Mouse (Mus musculus) left cerebral cortex, adult 11 months (tissue): Measurements from ENCODE around the gene Plscr5.

Experiments
- DNase-seq: peaks from one replicate; pipeline ENCODE4 v3.0.0; 2022; ENCODE audit warnings: low spot score

The Plscr5 gene

GRCm38 (mm10) chr9:92226795-92227194 lies 34.1 kb downstream of the Plscr5 start:
- DNase-seq: no peak

GRCm38 (mm10) chr9:92228867-92229832 lies 36.4 kb downstream of the Plscr5 start:
- no peak for DNase-seq

- no peak for DNase-seq
Observed at GRCm38 (mm10) chr9:92229833-92230205, 37.1 kb downstream of the Plscr5 start.

GRCm38 (mm10) chr9:92234901-92235458 lies 42.2 kb downstream of the Plscr5 start:
- no peak for DNase-seq

GRCm38 (mm10) chr9:92248773-92249446 lies 56.2 kb downstream of the Plscr5 start:
- no peak for DNase-seq

GRCm38 (mm10) chr9:92249447-92249852 lies 56.7 kb downstream of the Plscr5 start, which contains the start of gene Plscr1:
Gene Plscr1 (plus strand): TSS chr9:92249750.
- DNase-seq: no peak

- DNase-seq: peak; percentile 2
Observed at GRCm38 (mm10) chr9:92249987-92250772, 57.4 kb downstream of the Plscr5 start.

GRCm38 (mm10) chr9:92252718-92253117 lies 60.0 kb downstream of the Plscr5 start:
- no peak for DNase-seq

- DNase-seq: no peak
Observed at GRCm38 (mm10) chr9:92253585-92254321, 61.0 kb downstream of the Plscr5 start.
